ENCODE assay signal across 23 mouse cellular contexts in the genomic region with DNA sequence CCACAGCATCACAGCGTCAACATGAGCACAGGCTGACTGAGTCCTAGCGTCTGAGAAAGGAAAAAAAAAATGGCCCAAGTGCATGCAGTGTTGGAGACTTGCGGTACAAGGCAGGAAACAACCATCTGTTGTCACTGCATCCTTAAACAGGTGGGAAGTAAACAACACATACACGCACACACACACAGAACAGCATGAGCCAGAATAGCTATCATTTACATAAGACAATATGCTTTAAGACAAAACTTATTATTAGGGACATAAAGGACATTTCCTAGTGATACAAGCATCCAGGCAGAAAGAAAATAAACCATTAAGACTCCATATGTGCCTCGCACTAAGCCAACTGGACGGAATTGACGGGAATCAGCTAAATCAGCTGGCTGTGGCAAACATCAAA.
DNase-seq lines count a peak whose midpoint lies in the region; ATAC-seq lines count a peak whose summit lies in the region.
"Had no signal": no experiment of that assay in that cellular context is flagged by ENCODE, and none has a peak within 500 bp of the region (broad histone marks: within the 10 kb centered on the region; RNA-seq: fewer than 3 reads in every experiment).

No protein-coding gene starts in this region.

- no peak overlapping the region for H3K27ac ChIP-seq in forebrain, embryonic 13.5 days
- no peak overlapping the region for H3K27ac ChIP-seq in forebrain, embryonic 10.5 days
- H3K27ac ChIP-seq in forebrain, embryonic 15.5 days (replicated peaks), result no peak overlapping the region
- no peak overlapping the region for H3K27ac ChIP-seq in forebrain, embryonic 12.5 days
- no peak overlapping the region for H3K27ac ChIP-seq in forebrain, embryonic 16.5 days (ENCODE audit: low read length)
- H3K27ac ChIP-seq: embryonic facial prominence, embryonic 10.5 days; embryonic facial prominence, embryonic 12.5 days had no signal

- H3K4me3 ChIP-seq in forebrain, embryonic 13.5 days, result no peak overlapping the region
- no peak overlapping the region for H3K4me3 ChIP-seq in forebrain, embryonic 10.5 days
- H3K4me3 ChIP-seq in forebrain, embryonic 15.5 days, result no peak overlapping the region
- no peak overlapping the region for H3K4me3 ChIP-seq in forebrain, embryonic 12.5 days (replicated peaks)
- H3K4me3 ChIP-seq in forebrain, embryonic 16.5 days (replicated peaks; ENCODE audit: low read length), result no peak overlapping the region
- H3K4me3 ChIP-seq: embryonic facial prominence, embryonic 10.5 days; embryonic facial prominence, embryonic 12.5 days had no signal

- H3K36me3 ChIP-seq in forebrain, embryonic 13.5 days (ENCODE audit: poor library complexity, severe bottlenecking), result no peaks in the 10 kb centered on the region
- no peaks in the 10 kb centered on the region for H3K36me3 ChIP-seq in forebrain, embryonic 10.5 days (replicated peaks)
- H3K36me3 ChIP-seq in forebrain, embryonic 15.5 days, result no peaks in the 10 kb centered on the region
- H3K36me3 ChIP-seq in forebrain, embryonic 12.5 days (replicated peaks), result no peaks in the 10 kb centered on the region
- no peaks in the 10 kb centered on the region for H3K36me3 ChIP-seq in forebrain, embryonic 16.5 days (ENCODE audit: control insufficient read depth, insufficient read depth)
- H3K36me3 ChIP-seq: embryonic facial prominence, embryonic 10.5 days; embryonic facial prominence, embryonic 12.5 days; G1E had no signal

- H3K4me2 ChIP-seq in forebrain, embryonic 13.5 days, result no peak overlapping the region
- no peak overlapping the region for H3K4me2 ChIP-seq in forebrain, embryonic 15.5 days (replicated peaks)
- H3K4me2 ChIP-seq in forebrain, embryonic 12.5 days, result no peak overlapping the region
- no peak overlapping the region for H3K4me2 ChIP-seq in forebrain, embryonic 16.5 days (ENCODE audit: low read length)
- H3K4me2 ChIP-seq: embryonic facial prominence, embryonic 12.5 days had no signal

- H3K27me3 ChIP-seq in forebrain, embryonic 13.5 days, result no peaks in the 10 kb centered on the region
- no peaks in the 10 kb centered on the region for H3K27me3 ChIP-seq in forebrain, embryonic 10.5 days (ENCODE audit: poor library complexity, severe bottlenecking)
- H3K27me3 ChIP-seq in forebrain, embryonic 15.5 days, result no peaks in the 10 kb centered on the region
- no peaks in the 10 kb centered on the region for H3K27me3 ChIP-seq in forebrain, embryonic 12.5 days
- H3K27me3 ChIP-seq in forebrain, embryonic 16.5 days (replicated peaks; ENCODE audit: control insufficient read depth, insufficient read depth, low read length), result no peaks in the 10 kb centered on the region
- H3K27me3 ChIP-seq: CH12.LX; embryonic facial prominence, embryonic 12.5 days had no signal

- peaks cover 13% of the 10 kb centered on the region for H3K4me1 ChIP-seq in forebrain, embryonic 13.5 days
- peaks cover 10% of the 10 kb centered on the region for H3K4me1 ChIP-seq in forebrain, embryonic 10.5 days
- H3K4me1 ChIP-seq in forebrain, embryonic 15.5 days, result peaks cover 15% of the 10 kb centered on the region
- H3K4me1 ChIP-seq in forebrain, embryonic 12.5 days, result peaks cover 4% of the 10 kb centered on the region; the same call in 1 of the 2 replicates
- peaks cover 8% of the 10 kb centered on the region for H3K4me1 ChIP-seq in forebrain, embryonic 16.5 days (replicated peaks; ENCODE audit: control insufficient read depth, insufficient read depth, low read length)
- H3K4me1 ChIP-seq: embryonic facial prominence, embryonic 12.5 days had no signal

- H3K9me3 ChIP-seq in forebrain, embryonic 13.5 days (replicated peaks), result no peaks in the 10 kb centered on the region
- H3K9me3 ChIP-seq in forebrain, embryonic 10.5 days, result no peaks in the 10 kb centered on the region
- H3K9me3 ChIP-seq in forebrain, embryonic 15.5 days, result no peaks in the 10 kb centered on the region
- H3K9me3 ChIP-seq in forebrain, embryonic 12.5 days, result no peaks in the 10 kb centered on the region
- H3K9me3 ChIP-seq in forebrain, embryonic 16.5 days (ENCODE audit: control insufficient read depth, low read length), result no peaks in the 10 kb centered on the region
- H3K9me3 ChIP-seq: embryonic facial prominence, embryonic 10.5 days; embryonic facial prominence, embryonic 12.5 days had no signal

- intact Hi-C loops in heart, postnatal 10 days (cut with DNase I), result no loop called here

- DNase-seq in forebrain, embryonic 10.5 days (ENCODE audit: extremely low spot score, low spot score), result no peak
- DNase-seq in frontal cortex, adult 2 months (ENCODE audit: extremely low spot score in 1 of 2, low spot score in 1 of 2), result no peak
- DNase-seq in heart, postnatal 10 days, result no peak
- DNase-seq: adrenal gland, adult 8-10 months; adrenal gland, postnatal 14 days; adrenal gland, postnatal 36 days; B cell, adult 2 months; cerebellum, adult 11-12 months; cerebellum, adult 2 months; cerebellum, adult 9-10 months; cerebellum, postnatal 10 days; cerebellum, postnatal 25 days had no signal

- WGBS in forebrain, embryonic 13.5 days, result 76% methylated on average over 7 of the region's 7 CpGs
- WGBS in forebrain, embryonic 10.5 days, result 93% methylated on average over 7 of the region's 7 CpGs
- WGBS in forebrain, embryonic 15.5 days, result 51% methylated on average over 7 of the region's 7 CpGs
- WGBS in forebrain, embryonic 12.5 days, result 77% methylated on average over 7 of the region's 7 CpGs
- 46% methylated on average over 7 of the region's 7 CpGs for WGBS in forebrain, embryonic 16.5 days

- peak; percentile 45; the same call in 1 of the 2 replicates for ATAC-seq in forebrain, embryonic 13.5 days
- peak; percentile 84 for ATAC-seq in forebrain, embryonic 15.5 days (replicated peaks)
- ATAC-seq in forebrain, embryonic 12.5 days (ENCODE audit: low FRiP score), result no peak
- peak; percentile 72 for ATAC-seq in forebrain, embryonic 16.5 days
- ATAC-seq: activated CD4-positive, CD25-positive, alpha-beta regulatory T cell, adult 4 months; CD4-positive, CD25-positive, alpha-beta regulatory T cell, adult 4 months; Patski had no signal

- no peak overlapping the region for H3K9ac ChIP-seq in forebrain, embryonic 13.5 days
- no peak overlapping the region for H3K9ac ChIP-seq in forebrain, embryonic 15.5 days (replicated peaks)
- H3K9ac ChIP-seq in forebrain, embryonic 12.5 days, result no peak overlapping the region
- no peak overlapping the region for H3K9ac ChIP-seq in forebrain, embryonic 16.5 days (replicated peaks; ENCODE audit: low read depth, low read length)
- H3K9ac ChIP-seq: embryonic facial prominence, embryonic 12.5 days had no signal
